Mouse (Mus musculus): ENCODE results near the gene Ncf4. TPM values are rescaled to one million over a fixed set of nuclear protein-coding genes. Genes with fewer than 3 reads are reported as not detected.
A peak's percentile ranks its signal among the peaks of the same experiment; 100 is the strongest.

Ncf4 gene
- polyA plus RNA-seq, 1 experiment from 2014 or later, result 7.5 TPM

DNA sequence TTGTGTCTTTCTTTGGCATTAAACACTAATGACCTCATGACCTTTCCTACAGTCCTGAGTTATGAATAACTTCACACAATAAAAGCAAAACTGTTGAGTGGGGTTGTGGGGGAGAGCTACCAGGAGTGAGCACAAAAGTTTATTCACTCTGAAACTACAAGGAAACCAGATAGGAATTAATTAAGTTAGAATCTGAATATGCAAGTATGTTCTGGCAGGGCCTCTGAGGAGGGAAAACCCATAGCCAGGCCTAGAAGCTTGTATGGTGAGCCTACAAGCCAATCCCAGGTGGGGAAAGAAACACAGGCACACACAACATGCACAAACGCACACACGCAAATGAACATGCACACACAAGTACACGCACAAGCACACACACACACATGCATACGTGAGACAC is 58.1 kb downstream of the Ncf4 start:
- DNase-seq (ENCODE audit: low spot score), result no peak
- Histone ChIP-seq H3K4me3 (no peak overlapping the region), H3K4me1 (no peaks in the 10 kb centered on the region), H3K27me3 (ENCODE audit: insufficient read depth, poor library complexity, severe bottlenecking) (no peaks in the 10 kb centered on the region), H3K27ac (no peak overlapping the region), H3K9me3 (no peaks in the 10 kb centered on the region), H3K36me3 (no peaks in the 10 kb centered on the region)
- WGBS, result 96% methylated on average over 4 of the region's 4 CpGs

DNA sequence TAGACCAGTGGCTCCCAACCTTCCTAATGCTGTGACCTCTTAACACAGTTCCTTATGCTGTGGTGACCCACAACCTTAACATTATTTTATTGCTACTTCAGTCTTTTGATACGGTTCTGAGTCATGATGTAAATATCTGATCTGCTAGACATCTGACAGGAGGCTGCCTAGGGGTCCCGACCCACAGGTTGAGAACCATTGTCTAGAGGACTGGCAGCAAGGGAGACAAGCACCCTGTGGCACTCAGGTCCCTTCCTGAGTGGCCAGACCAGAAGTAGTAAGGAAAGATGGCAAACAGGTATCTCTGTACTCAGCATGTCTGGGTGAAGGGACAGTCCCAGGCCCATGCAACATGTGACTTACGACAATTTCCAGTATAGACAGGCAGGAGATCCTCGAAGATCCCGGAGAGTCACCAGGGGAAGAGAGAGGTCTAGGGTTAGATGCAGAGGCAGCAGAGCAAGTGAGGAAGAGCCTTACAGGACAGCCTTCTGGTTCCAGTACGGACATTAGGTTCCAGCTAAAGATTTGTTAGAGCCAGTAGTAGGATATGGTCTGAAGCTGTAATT is 59.1 kb downstream of the Ncf4 start:
- H3K4me3 ChIP-seq, result no peak overlapping the region
- H3K27ac ChIP-seq, result no peak overlapping the region
- H3K9me3 ChIP-seq, result no peaks in the 10 kb centered on the region
- no peaks in the 10 kb centered on the region for H3K36me3 ChIP-seq
- DNase-seq (ENCODE audit: low spot score), result no peak
- H3K27me3 ChIP-seq (ENCODE audit: insufficient read depth, poor library complexity, severe bottlenecking), result no peaks in the 10 kb centered on the region
- WGBS, result 83% methylated on average over 6 of the region's 6 CpGs
- no peaks in the 10 kb centered on the region for H3K4me1 ChIP-seq

DNA sequence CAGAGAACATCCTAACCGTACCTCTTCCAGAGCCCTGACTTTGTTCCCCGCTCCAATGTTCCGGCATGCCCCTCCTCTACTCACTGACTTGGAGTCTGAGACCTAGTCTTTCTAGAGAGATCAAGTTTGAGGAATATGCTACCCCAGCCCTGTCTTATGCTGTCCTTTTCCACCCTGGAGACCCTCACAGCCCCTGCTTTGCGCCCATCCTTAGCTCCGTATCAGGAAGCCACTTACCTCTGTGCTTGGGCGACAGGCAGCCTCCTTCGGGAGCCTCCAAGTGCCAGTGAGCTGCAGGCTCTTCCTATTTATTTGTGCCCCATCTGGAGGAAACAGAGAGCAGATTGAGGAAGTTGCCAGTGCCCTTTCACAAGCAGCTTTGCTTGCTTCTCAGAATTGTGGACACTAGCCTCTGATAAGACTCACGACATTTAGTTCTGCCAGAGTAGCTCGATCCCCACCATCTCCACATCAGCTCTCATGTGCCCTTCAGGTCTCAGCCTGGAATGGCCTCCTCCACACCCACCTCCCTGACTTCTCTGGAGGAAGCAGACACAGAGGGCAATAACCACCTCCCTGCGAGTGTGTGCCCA is 60.8 kb downstream of the Ncf4 start, which contains the start of gene Csf2rb2:
Csf2rb2 (minus strand) TSS at position 381 of the 593 bp plus-strand sequence.
- Histone ChIP-seq H3K9me3 (no peaks in the 10 kb centered on the region), H3K27me3 (ENCODE audit: insufficient read depth, poor library complexity, severe bottlenecking) (no peaks in the 10 kb centered on the region), H3K27ac (no peak within 1 kb of the TSS), H3K36me3 (no peaks in the 10 kb centered on the region), H3K4me3 (no peak within 1 kb of the TSS), H3K4me1 (peaks cover 11% of the 10 kb centered on the region)
- 67% methylated on average over 10 of the region's 10 CpGs for WGBS
- no peak for DNase-seq (ENCODE audit: low spot score)

DNA sequence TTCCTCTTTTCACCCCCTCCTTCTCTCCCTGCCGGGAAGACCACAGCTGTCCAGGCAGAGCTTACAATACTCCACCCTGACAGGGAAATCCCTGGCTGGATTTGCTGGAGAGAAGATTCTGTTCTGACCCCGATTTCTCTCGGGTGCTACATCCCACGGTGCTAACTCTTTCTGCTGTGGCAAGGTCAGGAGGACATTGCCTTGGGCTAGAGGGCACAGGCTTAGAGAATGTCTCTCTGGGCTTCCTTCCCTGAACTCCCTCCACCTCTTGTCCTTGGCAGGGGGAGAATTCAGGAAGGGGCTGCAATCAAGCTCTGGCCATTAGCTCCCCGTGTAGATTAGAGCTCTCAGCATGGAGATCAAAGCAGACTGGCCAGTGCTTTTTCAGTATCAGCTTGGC is 65.3 kb downstream of the Ncf4 start:
- no peak for DNase-seq (ENCODE audit: low spot score)
- no peaks in the 10 kb centered on the region for H3K9me3 ChIP-seq
- peak overlapping the region; percentile 67 for H3K27ac ChIP-seq
- peaks cover 18% of the 10 kb centered on the region for H3K4me1 ChIP-seq
- no peak overlapping the region for H3K4me3 ChIP-seq
- 17% methylated on average over 5 of the region's 5 CpGs for WGBS
- no peaks in the 10 kb centered on the region for H3K27me3 ChIP-seq (ENCODE audit: insufficient read depth, poor library complexity, severe bottlenecking)
- H3K36me3 ChIP-seq, result no peaks in the 10 kb centered on the region

DNA sequence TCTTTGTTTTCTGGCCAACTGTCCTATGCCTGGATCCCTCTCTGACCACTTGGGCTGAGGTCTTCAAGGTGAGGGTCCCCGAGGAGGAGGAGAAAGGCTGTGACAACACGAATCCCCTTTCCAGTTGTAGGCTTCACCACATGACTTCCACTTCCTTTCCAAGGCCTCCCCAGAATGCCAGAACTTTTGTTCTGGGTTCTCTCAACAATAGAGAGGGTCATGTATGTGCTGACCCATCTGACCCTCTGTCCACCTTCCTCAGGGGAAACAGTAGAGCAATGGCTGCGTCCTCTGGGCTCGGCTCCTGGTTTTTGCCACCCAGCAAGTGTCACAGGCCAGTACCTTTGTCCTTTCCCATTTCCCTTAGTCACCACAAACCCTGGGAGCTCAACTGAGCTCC is 66.4 kb downstream of the Ncf4 start:
- Histone ChIP-seq H3K9me3 (no peaks in the 10 kb centered on the region), H3K4me3 (no peak overlapping the region), H3K27ac (peak overlapping the region; percentile 22; the same call in 1 of the 2 replicates), H3K4me1 (peaks cover 18% of the 10 kb centered on the region), H3K27me3 (ENCODE audit: insufficient read depth, poor library complexity, severe bottlenecking) (no peaks in the 10 kb centered on the region), H3K36me3 (no peaks in the 10 kb centered on the region)
- DNase-seq (ENCODE audit: low spot score), result no peak
- 74% methylated on average over 4 of the region's 4 CpGs for WGBS

Small RNAs within 50 kb of the gene (microRNA-seq; reads per million reads assigned to microRNA genes)
- gene Mir7676-1, result not detected

Other genes with a start within 250 kb of the Ncf4 start
- not detected in 2 replicates for gene Cacng2, start 124.8 kb upstream of the Ncf4 start, polyA plus RNA-seq (2016; fragmentation: Nextera tagmentation; extraction: Ambion mirVana)
- gene Ift27, start 70.7 kb upstream of the Ncf4 start, polyA plus RNA-seq (2016; fragmentation: Nextera tagmentation; extraction: Ambion mirVana), result 49.0 and 60.4 TPM in 2 replicates
- 0.30 and 1.3 TPM in 2 replicates for gene Pvalb, start 38.4 kb upstream of the Ncf4 start, polyA plus RNA-seq (2016; fragmentation: Nextera tagmentation; extraction: Ambion mirVana)
- gene Csf2rb2, start 60.9 kb downstream of the Ncf4 start, polyA plus RNA-seq (2016; fragmentation: Nextera tagmentation; extraction: Ambion mirVana), result 0.75 and 1.5 TPM in 2 replicates
- 8.2 and 9.3 TPM in 2 replicates for gene Csf2rb, start 81.0 kb downstream of the Ncf4 start, polyA plus RNA-seq (2016; fragmentation: Nextera tagmentation; extraction: Ambion mirVana)
- not detected in 2 replicates for gene Tex33, start 151.1 kb downstream of the Ncf4 start, polyA plus RNA-seq (2016; fragmentation: Nextera tagmentation; extraction: Ambion mirVana)
- 9.5 and 25.6 TPM in 2 replicates for gene Tst, start 161.1 kb downstream of the Ncf4 start, polyA plus RNA-seq (2016; fragmentation: Nextera tagmentation; extraction: Ambion mirVana)
- gene Mpst, start 161.6 kb downstream of the Ncf4 start, polyA plus RNA-seq (2016; fragmentation: Nextera tagmentation; extraction: Ambion mirVana), result 0.75 and 1.4 TPM in 2 replicates
- gene Kctd17, start 183.8 kb downstream of the Ncf4 start, polyA plus RNA-seq (2016; fragmentation: Nextera tagmentation; extraction: Ambion mirVana), result 23.0 and 30.3 TPM in 2 replicates
- 0.06 and 1.7 TPM in 2 replicates for gene Tmprss6, start 223.8 kb downstream of the Ncf4 start, polyA plus RNA-seq (2016; fragmentation: Nextera tagmentation; extraction: Ambion mirVana)

Measured in heart, embryonic 10.5 days (tissue).